Comparison of ENCODE assay signal across 14 mouse cellular contexts in the genomic region with DNA sequence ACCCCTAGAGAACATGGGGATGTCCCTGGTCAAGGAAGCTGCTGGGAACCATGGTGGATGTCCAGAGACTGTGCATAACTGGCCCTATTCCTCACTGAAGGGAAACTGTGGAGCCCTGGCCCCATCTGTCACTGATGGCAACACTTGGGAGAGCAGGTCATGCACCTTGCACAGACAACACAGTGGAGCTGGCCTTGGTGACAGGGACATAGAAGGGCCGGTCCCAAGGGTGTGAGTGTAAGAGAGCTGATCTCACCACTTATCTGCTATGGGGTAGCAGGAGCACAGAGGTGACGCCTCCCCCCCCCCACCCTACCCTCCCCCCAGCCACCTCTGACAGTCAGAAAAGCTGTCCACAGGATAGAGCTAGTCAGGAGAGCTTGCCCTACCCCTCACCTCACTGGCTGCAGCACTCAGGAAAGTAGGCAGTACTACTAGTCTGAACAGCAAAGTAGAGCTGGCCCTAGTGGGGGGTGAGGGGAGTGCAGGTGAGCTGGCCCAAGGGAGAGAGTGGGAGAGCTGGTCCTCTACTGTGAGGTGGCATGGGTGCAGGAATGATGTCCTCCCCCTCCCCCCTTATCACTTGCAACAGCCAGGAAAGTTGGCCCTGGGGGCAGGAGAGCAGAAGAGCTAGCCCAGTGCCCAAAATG. TPM values are rescaled to one million over a fixed set of nuclear protein-coding genes. Genes with fewer than 3 reads are reported as not detected.
DNase-seq lines count a peak whose midpoint lies in the region; ATAC-seq lines count a peak whose summit lies in the region.
"Had no signal": no experiment of that assay in that cellular context is flagged by ENCODE, and none has a peak within 500 bp of the region (broad histone marks: within the 10 kb centered on the region; RNA-seq: fewer than 3 reads in every experiment).

No protein-coding gene starts in this region.

- 0 out of 2 replicates have a peak, but pooled peaks have one; percentile 33 for ATAC-seq in heart, embryonic 12.5 days (ENCODE audit: insufficient number of reproducible peaks, low FRiP score)
- peak; percentile 38 for ATAC-seq in midbrain, embryonic 11.5 days (ENCODE audit: low FRiP score)
- ATAC-seq in midbrain, embryonic 16.5 days: no peak; the same call in 1 of the 2 replicates
- peak; percentile 32 for ATAC-seq in limb, embryonic 13.5 days (ENCODE audit: low FRiP score, low read depth)

- WGBS in heart, embryonic 12.5 days: 45% methylated on average over 2 of the region's 2 CpGs
- WGBS in heart, embryonic 10.5 days: 67% methylated on average over 1 of the region's 2 CpGs
- 100% methylated on average over 2 of the region's 2 CpGs for WGBS in midbrain, embryonic 11.5 days
- 86% methylated on average over 2 of the region's 2 CpGs for whole genome bisulfite sequencing in midbrain, embryonic 16.5 days
- WGBS in limb, embryonic 13.5 days: 87% methylated on average over 2 of the region's 2 CpGs

- no peaks in the 10 kb centered on the region for H3K4me1 ChIP-seq in heart, embryonic 12.5 days (replicated peaks)
- H3K4me1 ChIP-seq in heart, embryonic 10.5 days: no peaks in the 10 kb centered on the region
- H3K4me1 ChIP-seq in midbrain, embryonic 11.5 days (ENCODE audit: control insufficient read depth, insufficient read depth, low read length): no peaks in the 10 kb centered on the region
- no peaks in the 10 kb centered on the region for H3K4me1 ChIP-seq in midbrain, embryonic 16.5 days (ENCODE audit: control insufficient read depth, insufficient read depth, low read length)
- H3K4me1 ChIP-seq in limb, embryonic 13.5 days: no peaks in the 10 kb centered on the region
- H3K4me1 ChIP-seq: midbrain, embryonic 12.5 days had no signal

- no peak overlapping the region for H3K9ac ChIP-seq in heart, embryonic 12.5 days
- H3K9ac ChIP-seq in midbrain, embryonic 11.5 days (ENCODE audit: low read length): no peak overlapping the region
- no peak overlapping the region for H3K9ac ChIP-seq in midbrain, embryonic 16.5 days (ENCODE audit: low read depth, low read length)
- H3K9ac ChIP-seq in limb, embryonic 13.5 days: no peak overlapping the region
- H3K9ac ChIP-seq: midbrain, embryonic 12.5 days had no signal

- H3K4me3 ChIP-seq in heart, embryonic 12.5 days: no peak overlapping the region
- H3K4me3 ChIP-seq in heart, embryonic 10.5 days: no peak overlapping the region
- no peak overlapping the region for H3K4me3 ChIP-seq in midbrain, embryonic 11.5 days (ENCODE audit: low read depth, low read length)
- H3K4me3 ChIP-seq in midbrain, embryonic 16.5 days (ENCODE audit: low read depth, low read length): no peak overlapping the region
- no peak overlapping the region for H3K4me3 ChIP-seq in limb, embryonic 13.5 days
- H3K4me3 ChIP-seq: heart, adult 2 months; midbrain, embryonic 12.5 days had no signal

- H3K27ac ChIP-seq in heart, embryonic 12.5 days (ENCODE audit: poor library complexity, severe bottlenecking): no peak overlapping the region
- no peak overlapping the region for H3K27ac ChIP-seq in heart, embryonic 10.5 days
- no peak overlapping the region for H3K27ac ChIP-seq in midbrain, embryonic 11.5 days (ENCODE audit: low read depth, low read length)
- no peak overlapping the region for H3K27ac ChIP-seq in midbrain, embryonic 16.5 days (ENCODE audit: low read length)
- no peak overlapping the region for H3K27ac ChIP-seq in limb, embryonic 13.5 days
- H3K27ac ChIP-seq: heart, adult 2 months; midbrain, embryonic 12.5 days had no signal

- H3K4me2 ChIP-seq in heart, embryonic 12.5 days: no peak overlapping the region
- no peak overlapping the region for H3K4me2 ChIP-seq in midbrain, embryonic 11.5 days
- H3K4me2 ChIP-seq in midbrain, embryonic 16.5 days (ENCODE audit: low read length): no peak overlapping the region
- no peak overlapping the region for H3K4me2 ChIP-seq in limb, embryonic 13.5 days (replicated peaks)
- H3K4me2 ChIP-seq: midbrain, embryonic 12.5 days had no signal

- DNase-seq in heart, embryonic 10.5 days (ENCODE audit: low spot score): no peak
- DNase-seq in midbrain, embryonic 11.5 days (ENCODE audit: low spot score, missing footprints): no peak
- peak; percentile 21 for DNase-seq in ZHBTc4 (ENCODE audit: low read depth, low spot score)
- DNase-seq in gastrocnemius, postnatal 10 days: no peak
- no peak for DNase-seq in heart, adult 11 months
- DNase-seq: cerebellum, postnatal 10 days; heart, adult 2 months; heart, postnatal 4 days; kidney, adult 8-10 months; right cerebral cortex, postnatal 14 days had no signal

- H3K36me3 ChIP-seq in heart, embryonic 12.5 days: no peaks in the 10 kb centered on the region
- H3K36me3 ChIP-seq in heart, embryonic 10.5 days: no peaks in the 10 kb centered on the region
- H3K36me3 ChIP-seq in midbrain, embryonic 11.5 days (ENCODE audit: control insufficient read depth, insufficient read depth, low read length): no peaks in the 10 kb centered on the region
- H3K36me3 ChIP-seq in midbrain, embryonic 16.5 days (ENCODE audit: control insufficient read depth, insufficient read depth, low read length): no peaks in the 10 kb centered on the region
- no peaks in the 10 kb centered on the region for H3K36me3 ChIP-seq in limb, embryonic 13.5 days
- H3K36me3 ChIP-seq: midbrain, embryonic 12.5 days had no signal

- H3K27me3 ChIP-seq in heart, embryonic 12.5 days (replicated peaks): no peaks in the 10 kb centered on the region
- H3K27me3 ChIP-seq in heart, embryonic 10.5 days (ENCODE audit: insufficient read depth, poor library complexity, severe bottlenecking): no peaks in the 10 kb centered on the region
- no peaks in the 10 kb centered on the region for H3K27me3 ChIP-seq in midbrain, embryonic 11.5 days (ENCODE audit: control insufficient read depth, insufficient read depth, low read length)
- H3K27me3 ChIP-seq in midbrain, embryonic 16.5 days (ENCODE audit: control insufficient read depth, insufficient read depth, low read depth, low read length): no peaks in the 10 kb centered on the region
- no peaks in the 10 kb centered on the region for H3K27me3 ChIP-seq in limb, embryonic 13.5 days
- H3K27me3 ChIP-seq: midbrain, embryonic 12.5 days had no signal

- H3K9me3 ChIP-seq in heart, embryonic 12.5 days (replicated peaks): 0 out of 2 replicates have a peak, but pooled peaks cover 3% of the 10 kb centered on the region
- H3K9me3 ChIP-seq in heart, embryonic 10.5 days: no peaks in the 10 kb centered on the region
- no peaks in the 10 kb centered on the region for H3K9me3 ChIP-seq in midbrain, embryonic 11.5 days (ENCODE audit: control insufficient read depth, low read length)
- H3K9me3 ChIP-seq in midbrain, embryonic 16.5 days (replicated peaks; ENCODE audit: control insufficient read depth, low read length, poor library complexity, severe bottlenecking): no peaks in the 10 kb centered on the region
- H3K9me3 ChIP-seq in limb, embryonic 13.5 days: no peaks in the 10 kb centered on the region
- H3K9me3 ChIP-seq: midbrain, embryonic 12.5 days had no signal

RNA-seq across cellular contexts. Expression of a gene that starts 17.7 kb away (rescaled TPM):
- polyA plus RNA-seq in heart, embryonic 12.5 days (2016; fragmentation: Nextera tagmentation; extraction: Ambion mirVana): 4.3 and 4.7 TPM in 2 replicates
- polyA plus RNA-seq in heart, embryonic 10.5 days (2016; fragmentation: Nextera tagmentation; extraction: Ambion mirVana): 1.8 and 3.7 TPM in 2 replicates
- polyA plus RNA-seq in midbrain, embryonic 11.5 days (2014; fragmentation: Nextera tagmentation; extraction: Ambion mirVana): 1.4 and 2.5 TPM in 2 replicates
- 5.8 and 6.2 TPM in 2 replicates for polyA plus RNA-seq in midbrain, embryonic 16.5 days (2015; fragmentation: Nextera tagmentation; extraction: Ambion mirVana)
- polyA plus RNA-seq in limb, embryonic 13.5 days (2015; fragmentation: Nextera tagmentation; extraction: Ambion mirVana): 0.91 and 0.98 TPM in 2 replicates
- 10 to 100 TPM; 17.9 to 18.4 TPM for total RNA-seq in gastrocnemius, postnatal 10 days (2021)
